Mouse (Mus musculus): ENCODE measurements around the gene Nwd2. TPM values are rescaled to one million over a fixed set of nuclear protein-coding genes. Genes with fewer than 3 reads are reported as not detected.

Gene Nwd2
- polyA plus RNA-seq, 1 experiment from 2014 or later, result 0.11 TPM

- no peak for ATAC-seq (ENCODE audit: insufficient read depth)
- 79% methylated on average over 2 of the region's 2 CpGs for WGBS
- H3K9ac ChIP-seq, result no peak overlapping the region
- no peak for DNase-seq
- no peak overlapping the region for H3K27ac ChIP-seq (ENCODE audit: low read depth)
- TF ChIP-seq CTCF (IDR thresholded peaks at IDR 0.05; ENCODE audit: low read depth), result no peak
- no peak overlapping the region for H3K4me3 ChIP-seq (ENCODE audit: low read depth, low read length)
- no peaks in the 10 kb centered on the region for H3K9me3 ChIP-seq (ENCODE audit: low read depth, low read length)
- H3K4me2 ChIP-seq, result no peak overlapping the region
- H3K36me3 ChIP-seq (ENCODE audit: insufficient read depth), result no peaks in the 10 kb centered on the region
- no peaks in the 10 kb centered on the region for H3K27me3 ChIP-seq (ENCODE audit: insufficient read depth, low read length)
- no peaks in the 10 kb centered on the region for H3K4me1 ChIP-seq (ENCODE audit: insufficient read depth)
Observed at GRCm38 (mm10) chr5:63837851-63838250, 188.9 kb downstream of the Nwd2 start.

- H3K9me3 ChIP-seq (ENCODE audit: low read depth, low read length), result no peaks in the 10 kb centered on the region
- no peaks in the 10 kb centered on the region for H3K36me3 ChIP-seq (ENCODE audit: insufficient read depth)
- no peak for TF ChIP-seq CTCF (IDR thresholded peaks at IDR 0.05; ENCODE audit: low read depth)
- ATAC-seq (ENCODE audit: insufficient read depth) (0 out of 2 replicates have a peak, but pooled peaks have one; percentile 25), DNase-seq (no peak)
- H3K27me3 ChIP-seq (ENCODE audit: insufficient read depth, low read length), result no peaks in the 10 kb centered on the region
- no peak overlapping the region for H3K4me2 ChIP-seq
- no peak overlapping the region for H3K4me3 ChIP-seq (ENCODE audit: low read depth, low read length)
- no peaks in the 10 kb centered on the region for H3K4me1 ChIP-seq (ENCODE audit: insufficient read depth)
- 48% methylated on average over 12 of the region's 12 CpGs for WGBS
- peak overlapping the region; percentile 24; the same call in 1 of the 2 replicates for H3K27ac ChIP-seq (ENCODE audit: low read depth)
- H3K9ac ChIP-seq, result no peak overlapping the region
Observed at GRCm38 (mm10) chr5:63839801-63840416, 191.0 kb downstream of the Nwd2 start.

GRCm38 (mm10) chr5:63847080-63847479 lies 198.2 kb downstream of the Nwd2 start:
- no peaks in the 10 kb centered on the region for H3K27me3 ChIP-seq (ENCODE audit: insufficient read depth, low read length)
- ATAC-seq (ENCODE audit: insufficient read depth) (no peak), DNase-seq (no peak)
- 82% methylated on average over 8 of the region's 8 CpGs for WGBS
- H3K4me3 ChIP-seq (ENCODE audit: low read depth, low read length), result no peak overlapping the region
- no peak for TF ChIP-seq CTCF (IDR thresholded peaks at IDR 0.05; ENCODE audit: low read depth)
- no peak overlapping the region for H3K9ac ChIP-seq
- no peak overlapping the region for H3K4me2 ChIP-seq
- no peaks in the 10 kb centered on the region for H3K4me1 ChIP-seq (ENCODE audit: insufficient read depth)
- H3K9me3 ChIP-seq (ENCODE audit: low read depth, low read length), result peaks cover 6% of the 10 kb centered on the region
- H3K36me3 ChIP-seq (ENCODE audit: insufficient read depth), result no peaks in the 10 kb centered on the region
- no peak overlapping the region for H3K27ac ChIP-seq (ENCODE audit: low read depth)

GRCm38 (mm10) chr5:63847541-63848226 lies 198.8 kb downstream of the Nwd2 start:
- WGBS, result 64% methylated on average over 13 of the region's 13 CpGs
- ATAC-seq (ENCODE audit: insufficient read depth) (no peak), DNase-seq (no peak)
- Histone ChIP-seq H3K27ac (ENCODE audit: low read depth) (no peak overlapping the region), H3K36me3 (ENCODE audit: insufficient read depth) (no peaks in the 10 kb centered on the region), H3K4me2 (no peak overlapping the region), H3K4me1 (ENCODE audit: insufficient read depth) (no peaks in the 10 kb centered on the region), H3K4me3 (ENCODE audit: low read depth, low read length) (no peak overlapping the region), H3K27me3 (ENCODE audit: insufficient read depth, low read length) (no peaks in the 10 kb centered on the region), H3K9me3 (ENCODE audit: low read depth, low read length) (peaks cover 6% of the 10 kb centered on the region), H3K9ac (no peak overlapping the region)
- no peak for TF ChIP-seq CTCF (IDR thresholded peaks at IDR 0.05; ENCODE audit: low read depth)

- TF ChIP-seq CTCF (IDR thresholded peaks at IDR 0.05; ENCODE audit: low read depth), result no peak
- WGBS, result 85% methylated on average over 8 of the region's 8 CpGs
- no peak for ATAC-seq (ENCODE audit: insufficient read depth)
Observed at GRCm38 (mm10) chr5:63858901-63859300, 210.0 kb downstream of the Nwd2 start.

More at GRCm38 (mm10) chr5:63858901-63859300, 210.0 kb downstream of the Nwd2 start:
- Histone ChIP-seq H3K4me1 (ENCODE audit: insufficient read depth) (no peaks in the 10 kb centered on the region), H3K4me2 (no peak overlapping the region), H3K9ac (no peak overlapping the region), H3K27ac (ENCODE audit: low read depth) (no peak overlapping the region), H3K9me3 (ENCODE audit: low read depth, low read length) (no peaks in the 10 kb centered on the region), H3K27me3 (ENCODE audit: insufficient read depth, low read length) (no peaks in the 10 kb centered on the region), H3K4me3 (ENCODE audit: low read depth, low read length) (no peak overlapping the region), H3K36me3 (ENCODE audit: insufficient read depth) (no peaks in the 10 kb centered on the region)
- no peak for DNase-seq

Other genes starting within 250 kb of the Nwd2 start
- 15.9 and 16.7 TPM in 2 replicates for gene 0610040J01Rik, start 163.3 kb downstream of the Nwd2 start, polyA plus RNA-seq (2014; fragmentation: Nextera tagmentation; extraction: Ambion mirVana)